Mouse (Mus musculus): ENCODE data around the gene Myo1e. TPM values are rescaled to one million over a fixed set of nuclear protein-coding genes. Genes with fewer than 3 reads are reported as not detected.

Myo1e gene
- total RNA-seq, 1 experiment: 21.3 TPM

- H3K4me3 ChIP-seq (ENCODE audit: insufficient read depth in 1 of 2, low read depth in 1 of 2, low read length in 2 of 2, poor library complexity in 1 of 2, severe bottlenecking in 1 of 2): no peak overlapping the region
- in situ Hi-C loops (cut with MboI; ENCODE audit: low sequenced_read_pairs in 2 of 2, unreplicated experiment in 2 of 2): no loop called here
- H3K9ac ChIP-seq (ENCODE audit: insufficient read depth, low read depth, low read length, poor library complexity, severe bottlenecking): no peak overlapping the region
- no peak overlapping the region for H3K27ac ChIP-seq (ENCODE audit: insufficient read depth, low read depth, low read length, poor library complexity, severe bottlenecking)
- H3K9me3 ChIP-seq (ENCODE audit: control insufficient read depth, insufficient read depth, low read depth, low read length): no peaks in the 10 kb centered on the region
- H3K4me1 ChIP-seq (ENCODE audit: control insufficient read depth in 2 of 2, insufficient read depth in 2 of 2, low read length in 2 of 2, poor library complexity in 1 of 2): 0 out of 4 replicates have a peak, but pooled peaks cover 0 to under 1% of the 10 kb centered on the region in 2 experiments
- no peak for DNase-seq (ENCODE audit: low read depth, low spot score)
- 0 out of 2 replicates have a peak, but pooled peaks cover 3% of the 10 kb centered on the region for H3K36me3 ChIP-seq (ENCODE audit: control insufficient read depth, insufficient read depth, low read length, poor library complexity, severe bottlenecking)
- no peak for TF ChIP-seq HCFC1 (IDR thresholded peaks at IDR 0.05; ENCODE audit: borderline replicate concordance, insufficient read depth, low read length)
Measured at GRCm38 (mm10) chr9:70379502-70380467, 172.6 kb downstream of the Myo1e start.

- no peak for DNase-seq (ENCODE audit: low read depth, low spot score)
- no peak overlapping the region for H3K4me3 ChIP-seq (ENCODE audit: insufficient read depth in 1 of 2, low read depth in 1 of 2, low read length in 2 of 2, poor library complexity in 1 of 2, severe bottlenecking in 1 of 2)
- TF ChIP-seq ZC3H11A (IDR thresholded peaks at IDR 0.05; ENCODE audit: borderline replicate concordance, low read depth, low read length) (no peak), MAFK (IDR thresholded peaks at IDR 0.05; ENCODE audit: insufficient read depth, low read depth, low read length) (no peak), CHD2 (IDR thresholded peaks at IDR 0.05; ENCODE audit: low read depth, low read length) (no peak), ZNF384 (IDR thresholded peaks at IDR 0.05; ENCODE audit: low read depth, low read length) (no peak), HCFC1 (IDR thresholded peaks at IDR 0.05; ENCODE audit: borderline replicate concordance, insufficient read depth, low read length) (no peak)
- in situ Hi-C loops (cut with MboI; ENCODE audit: low sequenced_read_pairs in 2 of 2, unreplicated experiment in 2 of 2): no loop called here
- H3K9me3 ChIP-seq (ENCODE audit: control insufficient read depth, insufficient read depth, low read depth, low read length): no peaks in the 10 kb centered on the region
- H3K36me3 ChIP-seq (ENCODE audit: control insufficient read depth, insufficient read depth, low read length, poor library complexity, severe bottlenecking): 0 out of 2 replicates have a peak, but pooled peaks cover 3% of the 10 kb centered on the region
- no peak overlapping the region for H3K9ac ChIP-seq (ENCODE audit: insufficient read depth, low read depth, low read length, poor library complexity, severe bottlenecking)
- H3K4me1 ChIP-seq (ENCODE audit: control insufficient read depth in 2 of 2, insufficient read depth in 2 of 2, low read length in 2 of 2, poor library complexity in 1 of 2): no peaks in the 10 kb centered on the region
- H3K27ac ChIP-seq (ENCODE audit: insufficient read depth, low read depth, low read length, poor library complexity, severe bottlenecking): no peak overlapping the region
Measured at GRCm38 (mm10) chr9:70382091-70382490, 174.9 kb downstream of the Myo1e start.

- in situ Hi-C loops (cut with MboI; ENCODE audit: low sequenced_read_pairs in 2 of 2, unreplicated experiment in 2 of 2): no loop called here
- no peaks in the 10 kb centered on the region for H3K4me1 ChIP-seq (ENCODE audit: control insufficient read depth in 2 of 2, insufficient read depth in 2 of 2, low read length in 2 of 2, poor library complexity in 1 of 2)
Measured at GRCm38 (mm10) chr9:70383750-70384149, 176.6 kb downstream of the Myo1e start.

GRCm38 (mm10) chr9:70384494-70384893, 177.3 kb downstream of the Myo1e start:
- no peak for DNase-seq (ENCODE audit: low read depth, low spot score)
- in situ Hi-C loops (cut with MboI; ENCODE audit: low sequenced_read_pairs in 2 of 2, unreplicated experiment in 2 of 2): no loop called here

More at GRCm38 (mm10) chr9:70383750-70384149, 176.6 kb downstream of the Myo1e start:
- DNase-seq (ENCODE audit: low read depth, low spot score): no peak
- no peak overlapping the region for H3K4me3 ChIP-seq (ENCODE audit: insufficient read depth in 1 of 2, low read depth in 1 of 2, low read length in 2 of 2, poor library complexity in 1 of 2, severe bottlenecking in 1 of 2)
- no peak for TF ChIP-seq ZC3H11A (IDR thresholded peaks at IDR 0.05; ENCODE audit: borderline replicate concordance, low read depth, low read length)
- TF ChIP-seq MAFK (IDR thresholded peaks at IDR 0.05; ENCODE audit: insufficient read depth, low read depth, low read length): no peak
- TF ChIP-seq HCFC1 (IDR thresholded peaks at IDR 0.05; ENCODE audit: borderline replicate concordance, insufficient read depth, low read length): no peak
- no peak for TF ChIP-seq ZNF384 (IDR thresholded peaks at IDR 0.05; ENCODE audit: low read depth, low read length)
- no peak for TF ChIP-seq CHD2 (IDR thresholded peaks at IDR 0.05; ENCODE audit: low read depth, low read length)
- 0 out of 2 replicates have a peak, but pooled peaks cover 3% of the 10 kb centered on the region for H3K36me3 ChIP-seq (ENCODE audit: control insufficient read depth, insufficient read depth, low read length, poor library complexity, severe bottlenecking)
- H3K9ac ChIP-seq (ENCODE audit: insufficient read depth, low read depth, low read length, poor library complexity, severe bottlenecking): no peak overlapping the region
- H3K9me3 ChIP-seq (ENCODE audit: control insufficient read depth, insufficient read depth, low read depth, low read length): no peaks in the 10 kb centered on the region
- H3K27ac ChIP-seq (ENCODE audit: insufficient read depth, low read depth, low read length, poor library complexity, severe bottlenecking): no peak overlapping the region

More at GRCm38 (mm10) chr9:70384494-70384893, 177.3 kb downstream of the Myo1e start:
- H3K27ac ChIP-seq (ENCODE audit: insufficient read depth, low read depth, low read length, poor library complexity, severe bottlenecking): no peak overlapping the region
- H3K9ac ChIP-seq (ENCODE audit: insufficient read depth, low read depth, low read length, poor library complexity, severe bottlenecking): no peak overlapping the region
- H3K9me3 ChIP-seq (ENCODE audit: control insufficient read depth, insufficient read depth, low read depth, low read length): no peaks in the 10 kb centered on the region
- 0 out of 2 replicates have a peak, but pooled peaks cover 3% of the 10 kb centered on the region for H3K36me3 ChIP-seq (ENCODE audit: control insufficient read depth, insufficient read depth, low read length, poor library complexity, severe bottlenecking)
- no peak for TF ChIP-seq ZC3H11A (IDR thresholded peaks at IDR 0.05; ENCODE audit: borderline replicate concordance, low read depth, low read length)
- TF ChIP-seq ZNF384 (IDR thresholded peaks at IDR 0.05; ENCODE audit: low read depth, low read length): no peak
- no peak for TF ChIP-seq HCFC1 (IDR thresholded peaks at IDR 0.05; ENCODE audit: borderline replicate concordance, insufficient read depth, low read length)
- TF ChIP-seq CHD2 (IDR thresholded peaks at IDR 0.05; ENCODE audit: low read depth, low read length): no peak
- no peak for TF ChIP-seq MAFK (IDR thresholded peaks at IDR 0.05; ENCODE audit: insufficient read depth, low read depth, low read length)
- no peak overlapping the region for H3K4me3 ChIP-seq (ENCODE audit: insufficient read depth in 1 of 2, low read depth in 1 of 2, low read length in 2 of 2, poor library complexity in 1 of 2, severe bottlenecking in 1 of 2)
- H3K4me1 ChIP-seq (ENCODE audit: control insufficient read depth in 2 of 2, insufficient read depth in 2 of 2, low read length in 2 of 2, poor library complexity in 1 of 2): no peaks in the 10 kb centered on the region

All from ES-E14 (cell line).